8 mouse cellular contexts compared by ENCODE assay signal in genomic region chr5:114824197-114824596, GRCm38 (mm10). TPM values are rescaled to one million over a fixed set of nuclear protein-coding genes. Genes with fewer than 3 reads are reported as not detected.
DNase-seq lines count a peak whose midpoint lies in the region; ATAC-seq lines count a peak whose summit lies in the region.

No protein-coding gene starts in this region.

- H3K4me1 ChIP-seq in forebrain, embryonic 12.5 days = peaks cover 8% of the 10 kb centered on the region
- peaks cover 27% of the 10 kb centered on the region for H3K4me1 ChIP-seq in liver, embryonic 15.5 days (replicated peaks)
- H3K4me1 ChIP-seq in neural tube, embryonic 15.5 days = peaks cover 14% of the 10 kb centered on the region

- H3K9me3 ChIP-seq in forebrain, embryonic 12.5 days = no peaks in the 10 kb centered on the region
- no peaks in the 10 kb centered on the region for H3K9me3 ChIP-seq in liver, embryonic 15.5 days (replicated peaks)
- no peaks in the 10 kb centered on the region for H3K9me3 ChIP-seq in neural tube, embryonic 15.5 days (replicated peaks)

- H3K9ac ChIP-seq in forebrain, embryonic 12.5 days = no peak overlapping the region
- no peak overlapping the region for H3K9ac ChIP-seq in liver, embryonic 15.5 days
- no peak overlapping the region for H3K9ac ChIP-seq in neural tube, embryonic 15.5 days (replicated peaks)

- H3K4me2 ChIP-seq in forebrain, embryonic 12.5 days = peak overlapping the region; percentile 31; the same call in 1 of the 2 replicates
- peak overlapping the region; percentile 90 for H3K4me2 ChIP-seq in liver, embryonic 15.5 days
- H3K4me2 ChIP-seq in neural tube, embryonic 15.5 days = peak overlapping the region; percentile 63

- DNase-seq in right cerebral cortex, postnatal 4 days = peak; percentile 42
- no peak for DNase-seq in right cerebral cortex, postnatal 25 days
- peak; percentile 34 to 45 for DNase-seq in adrenal gland, postnatal 36 days
- peak; percentile 68 for DNase-seq in kidney, adult 9 months
- DNase-seq in testis, postnatal 14 days (ENCODE audit: low spot score) = no peak

- H3K27ac ChIP-seq in forebrain, embryonic 12.5 days = no peak overlapping the region
- no peak overlapping the region; the same call in 1 of the 2 replicates for H3K27ac ChIP-seq in liver, embryonic 15.5 days (replicated peaks)
- H3K27ac ChIP-seq in neural tube, embryonic 15.5 days (replicated peaks) = no peak overlapping the region

- ATAC-seq in forebrain, embryonic 12.5 days (ENCODE audit: low FRiP score) = peak; percentile 21; the same call in 1 of the 2 replicates
- ATAC-seq in liver, embryonic 15.5 days (ENCODE audit: insufficient read depth) = no peak
- ATAC-seq in neural tube, embryonic 15.5 days (ENCODE audit: low FRiP score) = no peak

- H3K27me3 ChIP-seq in forebrain, embryonic 12.5 days = no peaks in the 10 kb centered on the region
- H3K27me3 ChIP-seq in liver, embryonic 15.5 days = no peaks in the 10 kb centered on the region
- no peaks in the 10 kb centered on the region for H3K27me3 ChIP-seq in neural tube, embryonic 15.5 days (replicated peaks)

- WGBS in forebrain, embryonic 12.5 days = 17% methylated on average over 9 of the region's 9 CpGs
- 7% methylated on average over 9 of the region's 9 CpGs for WGBS in liver, embryonic 15.5 days (ENCODE audit: insufficient replicate concordance)
- WGBS in neural tube, embryonic 15.5 days = 19% methylated on average over 9 of the region's 9 CpGs

- 0 out of 2 replicates have a peak overlapping the region, but pooled peaks have one; percentile 7 for H3K4me3 ChIP-seq in forebrain, embryonic 12.5 days (replicated peaks)
- H3K4me3 ChIP-seq in liver, embryonic 15.5 days (replicated peaks) = peak overlapping the region; percentile 72
- no peak overlapping the region; the same call in 1 of the 2 replicates for H3K4me3 ChIP-seq in neural tube, embryonic 15.5 days (replicated peaks)

- peaks cover 8% of the 10 kb centered on the region; the same call in 1 of the 2 replicates for H3K36me3 ChIP-seq in forebrain, embryonic 12.5 days (replicated peaks)
- H3K36me3 ChIP-seq in liver, embryonic 15.5 days (replicated peaks) = peaks cover 4% of the 10 kb centered on the region; the same call in 1 of the 2 replicates
- H3K36me3 ChIP-seq in neural tube, embryonic 15.5 days = peaks cover 4% of the 10 kb centered on the region; the same call in 1 of the 2 replicates

RNA-seq across cellular contexts. Expression of gene 1500011B03Rik, which starts 0.9 kb away (rescaled TPM):
- total RNA-seq in adrenal gland, postnatal 36 days (2021) = 10 to 100 TPM; 32.2 to 40.7 TPM
- 160 and 163 TPM in 2 replicates for polyA plus RNA-seq in forebrain, embryonic 12.5 days (2016; fragmentation: Nextera tagmentation; extraction: Ambion mirVana)
- 21.3 and 21.4 TPM in 2 replicates for polyA plus RNA-seq in liver, embryonic 15.5 days (2015; fragmentation: Nextera tagmentation; extraction: Ambion mirVana)
- 254 and 302 TPM in 2 replicates for polyA plus RNA-seq in neural tube, embryonic 15.5 days (2015; fragmentation: Nextera tagmentation; extraction: Ambion mirVana)

RNA-seq across cellular contexts. Expression of gene 4930519G04Rik, which starts 29.3 kb away (rescaled TPM):
- not detected for total RNA-seq in adrenal gland, postnatal 36 days (2021)
- polyA plus RNA-seq in forebrain, embryonic 12.5 days (2016; fragmentation: Nextera tagmentation; extraction: Ambion mirVana) = not detected in 2 replicates
- not detected in 2 replicates for polyA plus RNA-seq in liver, embryonic 15.5 days (2015; fragmentation: Nextera tagmentation; extraction: Ambion mirVana)
- polyA plus RNA-seq in neural tube, embryonic 15.5 days (2015; fragmentation: Nextera tagmentation; extraction: Ambion mirVana) = not detected in 2 replicates

RNA-seq across cellular contexts. Expression of gene Gm9936, which starts 34.3 kb away (rescaled TPM):
- total RNA-seq in adrenal gland, postnatal 36 days (2021) = not detected
- polyA plus RNA-seq in forebrain, embryonic 12.5 days (2016; fragmentation: Nextera tagmentation; extraction: Ambion mirVana) = 0.54 and 0.61 TPM in 2 replicates
- not detected in 2 replicates for polyA plus RNA-seq in liver, embryonic 15.5 days (2015; fragmentation: Nextera tagmentation; extraction: Ambion mirVana)
- 2.0 and 2.1 TPM in 2 replicates for polyA plus RNA-seq in neural tube, embryonic 15.5 days (2015; fragmentation: Nextera tagmentation; extraction: Ambion mirVana)

RNA-seq across cellular contexts. Expression of gene Git2, which starts 48.9 kb away (rescaled TPM):
- total RNA-seq in adrenal gland, postnatal 36 days (2021) = 10 to 100 TPM; 35.3 to 36.6 TPM
- 43.0 and 50.4 TPM in 2 replicates for polyA plus RNA-seq in forebrain, embryonic 12.5 days (2016; fragmentation: Nextera tagmentation; extraction: Ambion mirVana)
- 16.3 and 16.5 TPM in 2 replicates for polyA plus RNA-seq in liver, embryonic 15.5 days (2015; fragmentation: Nextera tagmentation; extraction: Ambion mirVana)
- polyA plus RNA-seq in neural tube, embryonic 15.5 days (2015; fragmentation: Nextera tagmentation; extraction: Ambion mirVana) = 47.7 and 53.4 TPM in 2 replicates

RNA-seq across cellular contexts. Expression of gene Ankrd13a, which starts 49.7 kb away (rescaled TPM):
- total RNA-seq in adrenal gland, postnatal 36 days (2021) = 10 to 100 TPM; 68.6 to 91.4 TPM
- 60.4 and 61.1 TPM in 2 replicates for polyA plus RNA-seq in forebrain, embryonic 12.5 days (2016; fragmentation: Nextera tagmentation; extraction: Ambion mirVana)
- polyA plus RNA-seq in liver, embryonic 15.5 days (2015; fragmentation: Nextera tagmentation; extraction: Ambion mirVana) = 41.0 and 42.8 TPM in 2 replicates
- polyA plus RNA-seq in neural tube, embryonic 15.5 days (2015; fragmentation: Nextera tagmentation; extraction: Ambion mirVana) = 30.3 and 41.1 TPM in 2 replicates

Comparison
In these comparisons a context has a peak if more than half of its experiments do, and no peak if none do; other contexts are left out.
1. DNase-seq: peak in right cerebral cortex, postnatal 4 days (single experiment), adrenal gland, postnatal 36 days (2 of 2) and kidney, adult 9 months (single experiment); none in right cerebral cortex, postnatal 25 days (single experiment) and testis, postnatal 14 days (single experiment).
2. H3K4me2 ChIP-seq: peak in every context shown above with its lines; median percentile 90 in liver, embryonic 15.5 days; 63 in neural tube, embryonic 15.5 days; 31 in forebrain, embryonic 12.5 days.